Comparison of ENCODE assay signal across 8 mouse cellular contexts in genomic region chr2:153445137-153446016, GRCm38 (mm10). TPM values are rescaled to one million over a fixed set of nuclear protein-coding genes. Genes with fewer than 3 reads are reported as not detected.
DNase-seq lines count a peak whose midpoint lies in the region; ATAC-seq and TF ChIP-seq lines count a peak whose summit lies in the region.

No protein-coding gene starts in this region.

- H3K79me2 ChIP-seq in myocyte (ENCODE audit: control insufficient read depth, insufficient read depth) = no peaks in the 10 kb centered on the region

- peaks cover 17% of the 10 kb centered on the region for H3K27me3 ChIP-seq in spleen, adult 2 months (ENCODE audit: control insufficient read depth, insufficient read depth, low read length)
- H3K27me3 ChIP-seq in heart, embryonic 15.5 days = no peaks in the 10 kb centered on the region
- no peaks in the 10 kb centered on the region for H3K27me3 ChIP-seq in limb, embryonic 14.5 days (ENCODE audit: control insufficient read depth, insufficient read depth, low read length)
- H3K27me3 ChIP-seq in myocyte (ENCODE audit: control insufficient read depth, insufficient read depth, insufficient read length) = peaks cover 9% of the 10 kb centered on the region

- H3K9ac ChIP-seq in heart, embryonic 15.5 days = peak overlapping the region; percentile 69
- peak overlapping the region; percentile 78 for H3K9ac ChIP-seq in limb, embryonic 14.5 days (ENCODE audit: low read depth, low read length, severe bottlenecking)

- peak overlapping the region; percentile 58 for H3ac ChIP-seq in myocyte (ENCODE audit: control insufficient read depth, insufficient read length)

- H3K9me3 ChIP-seq in heart, embryonic 15.5 days (replicated peaks) = no peaks in the 10 kb centered on the region
- no peaks in the 10 kb centered on the region for H3K9me3 ChIP-seq in limb, embryonic 14.5 days (ENCODE audit: control insufficient read depth, low read length)

- TF ChIP-seq POLR2A in spleen, adult 2 months (IDR thresholded peaks at IDR 0.05; ENCODE audit: low read depth, low read length) = no peak
- TF ChIP-seq POLR2A in limb, embryonic 14.5 days (IDR thresholded peaks at IDR 0.05; ENCODE audit: borderline replicate concordance, extremely low read depth, insufficient read depth, insufficient read length) = peak; percentile 33; the same call in 1 of the 2 replicates
- TF ChIP-seq POLR2A in myocyte (IDR thresholded peaks at IDR 0.05; ENCODE audit: insufficient read length, low read depth) = no peak

- H3K4me3 ChIP-seq in spleen, adult 2 months (ENCODE audit: extremely low read depth, insufficient read depth, insufficient read length) = peak overlapping the region; percentile 55
- H3K4me3 ChIP-seq in heart, embryonic 15.5 days = peak overlapping the region; percentile 98
- H3K4me3 ChIP-seq in limb, embryonic 14.5 days (replicated peaks; ENCODE audit: low read length) = peak overlapping the region; percentile 88
- peak overlapping the region; percentile 32 for H3K4me3 ChIP-seq in myocyte

- peak overlapping the region; percentile 96 for H3K4me2 ChIP-seq in heart, embryonic 15.5 days
- H3K4me2 ChIP-seq in limb, embryonic 14.5 days (replicated peaks; ENCODE audit: low read depth, low read length, severe bottlenecking) = peak overlapping the region; percentile 73
- peak overlapping the region; percentile 100 for H3K4me2 ChIP-seq in myocyte (ENCODE audit: low read depth)

- ATAC-seq in heart, embryonic 15.5 days (replicated peaks; ENCODE audit: insufficient number of reproducible peaks, insufficient read depth, low FRiP score, low read depth) = peak; percentile 27; the same call in 1 of the 2 replicates
- ATAC-seq in limb, embryonic 14.5 days (ENCODE audit: low FRiP score, low read depth) = peak; percentile 39

- no peak for TF ChIP-seq CTCF in spleen, adult 2 months (IDR thresholded peaks at IDR 0.05; ENCODE audit: extremely low read depth, insufficient read depth, insufficient read length, insufficient replicate concordance)

- no peaks in the 10 kb centered on the region for H3K36me3 ChIP-seq in spleen, adult 2 months (ENCODE audit: control insufficient read depth, insufficient read depth, low read length)
- H3K36me3 ChIP-seq in heart, embryonic 15.5 days = no peaks in the 10 kb centered on the region
- no peaks in the 10 kb centered on the region for H3K36me3 ChIP-seq in limb, embryonic 14.5 days (ENCODE audit: control insufficient read depth, insufficient read depth, low read length)
- H3K36me3 ChIP-seq in myocyte (ENCODE audit: control insufficient read depth, insufficient read depth) = no peaks in the 10 kb centered on the region

- H3K4me1 ChIP-seq in spleen, adult 2 months (ENCODE audit: control insufficient read depth, insufficient read depth, insufficient read length) = peaks cover 1% of the 10 kb centered on the region
- H3K4me1 ChIP-seq in heart, embryonic 15.5 days (replicated peaks) = peaks cover 39% of the 10 kb centered on the region
- peaks cover 32% of the 10 kb centered on the region for H3K4me1 ChIP-seq in limb, embryonic 14.5 days (ENCODE audit: control insufficient read depth, insufficient read depth, low read length)

- 2% methylated on average over 58 of the region's 59 CpGs for WGBS in spleen, adult 2 months
- WGBS in heart, embryonic 15.5 days = under 1% methylated on average over 59 of the region's 59 CpGs
- under 1% methylated on average over 59 of the region's 59 CpGs for WGBS in limb, embryonic 14.5 days

- H3K27ac ChIP-seq in spleen, adult 2 months (ENCODE audit: insufficient read depth, low read length) = no peak overlapping the region
- peak overlapping the region; percentile 96 for H3K27ac ChIP-seq in heart, embryonic 15.5 days
- peak overlapping the region; percentile 90 for H3K27ac ChIP-seq in limb, embryonic 14.5 days (replicated peaks; ENCODE audit: low read depth, low read length)

- DNase-seq in spleen, adult 2 months (ENCODE audit: low read depth in 1 of 2, low spot score in 2 of 2) = no peak
- DNase-seq in spleen, postnatal 4 days (ENCODE audit: low spot score in 2 of 2) = no peak
- peak; percentile 11 for DNase-seq in c-Kit-negative CD71-positive TER-119-positive erythroid progenitor cells, embryonic 14.5 days (ENCODE audit: low read depth, low spot score)
- peak; percentile 57 for DNase-seq in limb, embryonic 14.5 days (ENCODE audit: low spot score)
- no peak for DNase-seq in layer of hippocampus, adult 8-10 months (ENCODE audit: low spot score in 2 of 2)
- no peak for DNase-seq in layer of hippocampus, adult 9-11 months

TF ChIP-seq in myocyte, 11 proteins besides CTCF, POLR2A, EP300 and RAD21:
- TF ChIP-seq USF1 (IDR thresholded peaks at IDR 0.05; ENCODE audit: low read depth) (no peak), TCF3 (IDR thresholded peaks at IDR 0.05; ENCODE audit: insufficient read length, low read depth) (no peak)

RNA-seq across cellular contexts. Expression of gene 4930404H24Rik, which starts 47.2 kb away (rescaled TPM):
- not detected in 2 replicates for polyA plus RNA-seq in spleen, adult 2 months (2012; rRNA removed)
- polyA plus RNA-seq in heart, embryonic 15.5 days (2015; fragmentation: Nextera tagmentation; extraction: Ambion mirVana) = not detected in 2 replicates
- polyA plus RNA-seq in limb, embryonic 14.5 days (2012; rRNA removed) = not detected in 2 replicates
- not detected in 2 replicates for polyA plus RNA-seq in limb, embryonic 14.5 days (2014; fragmentation: Nextera tagmentation; extraction: Ambion mirVana)
- polyA plus RNA-seq in myocyte (2012; fragmentation: generic; extraction: Trizol) = not detected
- total RNA-seq in layer of hippocampus, adult 8-10 months (2022) = 1 to 10 TPM in 1 of 4 experiments, not detected in 3; 1.8 TPM

Comparison
In these comparisons a context has a peak if more than half of its experiments do, and no peak if none do; other contexts are left out.
1. DNase-seq: peak in c-Kit-negative CD71-positive TER-119-positive erythroid progenitor cells, embryonic 14.5 days (single experiment) and limb, embryonic 14.5 days (single experiment); none in spleen, adult 2 months (0 of 2), spleen, postnatal 4 days (0 of 2), layer of hippocampus, adult 8-10 months (0 of 2) and layer of hippocampus, adult 9-11 months (single experiment).
2. H3K4me3 ChIP-seq: peak in every context shown above with its lines; median percentile 98 in heart, embryonic 15.5 days; 88 in limb, embryonic 14.5 days; 55 in spleen, adult 2 months; 32 in myocyte.
3. Peak in every context shown above with its lines, with median percentiles within 50 percentile points of each other: H3K4me2 ChIP-seq.